Mouse (Mus musculus): ENCODE results near the gene Psen2. TPM values are rescaled to one million over a fixed set of nuclear protein-coding genes. Genes with fewer than 3 reads are reported as not detected.

The Psen2 gene
- total RNA-seq, 2 experiments from 2014 or later: 12.0 to 13.0 TPM

DNA sequence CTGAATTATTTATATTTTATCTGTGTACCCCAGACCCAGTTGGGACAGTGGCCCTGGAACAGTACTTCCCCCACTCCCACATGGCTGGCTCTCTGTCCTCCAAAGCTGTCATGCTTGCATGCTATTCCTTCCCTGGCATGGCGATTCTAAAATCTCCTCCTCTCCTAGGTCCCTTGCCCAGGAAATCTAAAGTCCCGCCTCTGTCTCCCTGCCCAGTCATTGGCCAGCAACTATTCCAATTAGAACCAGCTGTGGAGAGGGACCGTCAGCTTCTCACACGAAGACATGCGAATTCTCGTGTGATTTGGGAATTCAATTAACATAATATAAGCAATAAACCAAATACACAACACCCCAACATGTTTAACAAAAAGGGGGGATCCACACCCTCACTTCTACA, 19.3 kb upstream of the Psen2 start:
- DNase-seq: no peak
- intact Hi-C loops (cut with DNase I): no loop called here

DNA sequence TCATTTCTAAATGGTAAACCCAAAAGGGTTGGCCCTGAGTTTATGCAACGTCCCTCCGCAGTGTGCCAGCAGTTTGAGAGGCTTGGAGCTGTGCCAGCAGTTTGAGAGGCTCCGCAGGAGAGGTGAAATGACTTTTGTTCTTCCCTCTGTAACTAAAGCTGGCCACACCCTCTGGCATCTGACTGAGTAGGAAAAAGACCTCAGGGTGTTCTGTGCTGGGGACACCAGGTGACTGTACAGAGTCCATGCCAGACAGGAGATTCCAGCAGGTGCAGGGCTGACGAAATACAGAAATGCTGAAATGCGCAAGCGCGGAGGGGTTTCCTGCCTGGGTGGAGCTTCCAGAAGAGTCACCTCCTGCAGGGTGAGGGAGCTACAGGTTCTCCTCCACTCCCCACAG, 16.4 kb upstream of the Psen2 start:
- peak; percentile 71 to 80 for DNase-seq
- intact Hi-C loops (cut with DNase I): no loop called here

DNA sequence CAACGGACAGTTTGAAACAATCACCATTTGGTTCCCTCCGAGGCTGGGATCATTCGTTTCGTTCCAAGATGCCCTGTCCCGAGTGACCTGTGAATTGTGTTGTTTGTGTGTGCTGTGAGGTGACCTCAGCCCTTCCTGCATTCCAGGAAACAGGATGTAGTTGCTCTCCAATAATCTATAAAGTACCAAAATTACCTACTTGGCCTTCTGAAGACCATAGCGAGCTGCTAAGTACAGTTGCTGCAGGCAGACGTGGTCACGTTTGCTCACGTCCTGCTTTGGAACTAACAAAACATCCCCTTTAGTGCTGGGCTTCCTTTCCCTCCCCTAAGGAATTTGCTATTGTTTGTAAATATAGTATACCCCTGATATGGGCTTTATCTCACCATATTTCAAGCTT, 14.3 kb upstream of the Psen2 start:
- no peak for DNase-seq
- intact Hi-C loops (cut with DNase I): no loop called here

DNA sequence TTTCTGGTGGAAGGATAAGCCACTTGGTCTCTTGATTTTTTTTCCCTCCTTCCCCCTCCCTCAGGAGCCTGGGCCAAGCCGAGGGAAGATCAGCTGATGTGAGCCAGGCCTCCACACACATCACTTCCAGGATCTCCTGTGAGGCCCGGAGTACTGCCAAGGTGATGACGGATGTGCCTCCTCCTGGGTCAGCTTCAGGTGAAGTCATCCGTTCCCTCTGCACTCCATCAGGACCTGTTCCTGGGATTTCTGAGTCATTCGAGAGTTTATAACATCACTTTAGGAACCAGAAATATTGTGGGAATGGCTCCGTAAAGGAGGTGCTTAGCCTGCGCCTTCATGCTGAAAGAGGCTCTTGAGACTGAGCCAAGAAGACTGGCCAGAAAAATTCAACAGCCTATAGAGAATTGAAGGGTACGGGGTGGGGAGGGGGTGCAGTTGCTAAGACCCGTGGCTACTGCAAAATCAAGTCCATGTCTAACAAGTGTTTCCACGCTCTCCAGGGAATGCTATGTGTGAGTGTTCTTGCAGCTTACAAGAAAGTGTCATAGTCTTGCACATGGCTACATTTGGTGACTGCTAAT, 11.6 kb upstream of the Psen2 start:
- DNase-seq: peak in 1 of 2 experiments; percentile 37
- intact Hi-C loops (cut with DNase I): no loop called here

DNA sequence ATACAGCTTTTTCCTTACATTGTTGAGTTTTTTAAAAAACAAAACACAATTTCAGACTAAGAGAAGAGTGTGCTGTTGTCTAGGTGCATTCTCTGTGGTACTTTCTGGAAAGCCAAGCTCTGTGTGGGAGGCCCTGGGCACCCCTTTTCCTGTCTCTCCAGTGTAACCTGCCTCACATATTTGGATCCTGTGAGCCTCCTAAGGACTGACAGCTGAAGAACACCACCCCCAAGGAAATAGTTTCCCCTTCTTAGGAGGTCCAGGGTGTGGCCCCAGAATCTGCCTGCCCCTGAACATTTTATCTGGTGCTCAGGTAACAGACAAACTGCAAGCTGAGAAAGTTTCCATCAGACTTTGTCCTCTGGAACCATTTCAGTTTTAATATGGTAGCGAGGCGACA, 5.8 kb upstream of the Psen2 start:
- no peak for DNase-seq

DNA sequence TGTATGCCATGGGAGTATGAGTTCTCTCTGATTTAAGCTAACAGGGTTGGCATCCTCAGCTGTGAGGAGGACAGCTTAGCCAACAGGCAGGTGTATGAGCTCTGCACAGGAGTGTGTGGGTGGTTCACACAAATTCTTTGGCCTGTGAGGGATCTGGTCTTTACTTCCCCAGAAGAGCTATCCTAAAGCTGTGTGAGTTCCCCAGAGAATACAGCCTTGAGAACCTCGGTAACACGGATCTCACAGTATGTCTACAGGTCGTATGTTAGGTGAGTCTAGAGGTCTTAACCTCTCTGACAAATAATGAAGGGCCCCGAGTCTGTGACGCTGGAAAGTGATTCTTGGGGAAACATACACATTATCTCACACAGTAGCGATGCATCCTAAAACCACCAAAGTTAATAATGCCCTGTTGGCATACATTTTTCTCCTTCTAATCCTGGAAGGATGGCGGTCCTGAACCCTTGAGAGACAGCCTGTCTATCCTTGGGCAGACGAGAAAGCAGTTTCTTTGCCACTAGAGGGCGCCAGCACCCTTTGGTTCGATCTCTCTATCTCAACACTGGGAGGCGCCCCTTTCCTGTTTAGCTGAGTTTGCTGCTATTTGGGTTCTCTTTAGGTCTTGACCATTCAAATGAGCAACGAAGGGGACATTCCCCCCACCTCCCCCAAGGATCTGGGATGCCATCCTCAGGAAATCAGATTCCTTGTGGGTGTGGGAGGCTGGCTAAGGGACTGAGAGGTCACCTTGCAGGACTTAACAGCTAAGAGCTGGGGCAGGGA, 5.2 kb upstream of the Psen2 start:
- DNase-seq: peak; percentile 88 to 95
- intact Hi-C loops (cut with DNase I): loop anchor here (1.0 to 5.0 kb wide), 6 partner anchors 64 to 282 kb away; partner anchors contain the start of gene Stum

More for the DNA sequence above, 5.8 kb upstream of the Psen2 start:
- intact Hi-C loops (cut with DNase I): loop anchor here (2.0 to 5.0 kb wide), 5 partner anchors 64 to 282 kb away; partner anchors contain the start of gene Stum

DNA sequence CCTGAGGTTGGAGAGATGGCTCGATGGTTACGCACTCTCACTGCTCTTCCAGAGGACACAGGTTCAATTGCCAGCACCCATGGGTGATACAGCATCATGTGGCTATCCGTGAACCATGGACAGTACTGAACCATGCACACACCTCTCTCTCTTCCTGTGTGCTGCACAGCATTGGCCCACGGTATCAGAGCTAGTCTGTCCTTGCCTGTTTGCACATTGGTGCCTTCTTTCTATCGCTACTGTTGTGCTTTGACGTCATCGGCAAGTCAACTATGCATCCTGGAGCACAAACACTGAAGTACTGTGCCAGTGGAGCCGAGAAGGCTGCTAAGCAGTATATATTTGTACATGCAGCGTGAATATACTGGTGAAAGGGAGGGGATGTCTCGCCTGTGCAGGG, 3.9 kb upstream of the Psen2 start:
- intact Hi-C loops (cut with DNase I): loop anchor here (2.0 to 5.0 kb wide), 3 partner anchors 85 to 215 kb away; partner anchors contain the start of gene Stum
- DNase-seq: no peak

DNA sequence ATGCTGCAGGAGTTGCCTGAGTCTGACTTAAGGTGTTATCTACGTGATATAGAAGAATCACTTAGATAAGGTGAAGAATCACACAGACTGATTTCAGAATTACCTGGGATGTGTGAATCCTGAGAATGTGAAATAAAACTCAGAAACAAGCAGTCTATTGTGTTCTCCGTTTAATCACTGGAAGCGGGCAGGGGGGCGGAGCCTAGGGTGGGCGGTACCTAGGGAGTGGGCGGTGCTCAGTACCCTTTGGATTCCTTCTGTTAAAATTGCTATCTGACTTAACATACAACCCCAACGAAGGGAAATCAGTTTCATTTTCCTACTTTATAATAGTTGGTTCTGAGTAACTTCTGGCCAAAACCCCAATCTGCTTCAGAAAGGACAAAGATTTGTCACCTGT, 2.2 kb upstream of the Psen2 start:
- peak in 1 of 2 experiments; percentile 58 for DNase-seq
- intact Hi-C loops (cut with DNase I): loop anchor here (5.0 kb wide), 2 partner anchors 87 to 217 kb away; partner anchors contain the start of gene Stum

DNA sequence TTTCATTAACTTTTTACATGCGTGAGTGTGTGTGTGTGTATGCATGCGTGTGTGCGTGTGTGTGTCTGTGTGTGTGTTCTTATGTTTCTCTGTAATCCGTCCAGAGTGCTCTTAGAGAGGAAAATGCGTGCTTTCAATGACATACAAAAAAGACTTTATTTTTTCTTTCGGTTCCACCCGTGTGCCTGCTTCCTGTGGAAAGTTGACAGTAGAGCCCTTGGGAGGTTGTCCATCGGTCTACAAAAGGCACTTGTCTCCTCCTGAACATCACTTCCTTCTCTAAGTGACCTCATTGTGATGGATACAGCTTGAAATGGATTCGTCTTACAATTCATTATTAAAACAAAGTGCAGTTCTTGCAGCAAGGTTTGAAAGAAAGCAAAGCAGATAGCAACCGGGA, 1.6 kb upstream of the Psen2 start:
- intact Hi-C loops (cut with DNase I): loop anchor here (5.0 kb wide), 2 partner anchors 87 to 217 kb away; partner anchors contain the start of gene Stum
- no peak for DNase-seq

DNA sequence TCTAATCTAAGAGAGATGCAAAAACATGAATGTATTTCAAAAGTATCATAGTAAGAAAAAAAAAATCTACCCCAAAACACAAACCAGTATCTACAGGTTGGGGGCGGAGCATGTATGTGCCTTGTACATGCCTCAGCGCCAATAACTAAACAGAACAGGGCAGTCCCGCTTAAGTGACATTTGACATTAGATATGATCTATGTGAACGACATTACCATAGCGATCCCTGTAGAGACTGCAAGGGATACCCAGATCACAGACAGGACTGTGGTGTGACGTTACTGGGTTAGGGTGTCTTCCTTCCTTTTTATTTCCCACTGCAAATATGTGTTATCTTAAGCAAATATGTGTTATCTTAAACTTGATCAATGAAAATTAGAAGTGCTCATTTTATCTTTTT, 1.2 kb upstream of the Psen2 start:
- no peak for DNase-seq
- intact Hi-C loops (cut with DNase I): no loop called here

DNA sequence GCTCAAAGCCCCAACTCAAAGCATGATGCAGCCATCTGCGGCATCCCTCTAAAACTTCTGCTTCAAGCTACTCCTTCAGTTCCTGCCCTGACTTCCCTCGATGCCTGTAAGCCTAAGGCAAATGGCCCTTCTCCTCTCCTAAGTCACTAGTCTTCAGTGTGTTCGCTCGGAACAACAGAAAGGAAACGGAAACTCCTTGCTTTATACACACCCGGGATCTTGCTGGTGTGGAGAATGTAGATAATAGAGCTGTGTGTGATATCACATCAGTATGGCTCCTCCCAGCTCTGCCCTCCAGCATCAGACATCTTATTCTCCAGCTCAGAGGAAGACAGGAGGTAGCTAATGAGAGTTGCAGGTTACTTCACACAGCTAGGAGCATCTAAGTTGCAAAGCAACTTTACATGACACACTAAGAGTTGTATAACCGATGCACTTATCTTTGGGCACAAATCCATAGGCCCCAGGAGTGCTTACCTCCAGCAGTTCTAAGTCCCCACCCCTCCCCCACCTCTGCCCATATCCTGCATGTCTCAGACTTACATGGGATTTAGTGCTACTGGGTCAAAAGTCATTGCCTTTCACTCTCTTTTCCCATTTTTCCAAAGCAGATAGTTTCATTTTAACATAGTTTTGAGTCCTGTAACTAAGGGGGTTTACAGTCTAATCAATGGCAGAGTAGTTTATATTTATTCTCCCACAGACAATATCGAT, 1.2 kb downstream of the Psen2 start:
- no peak for DNase-seq
- intact Hi-C loops (cut with DNase I): no loop called here

DNA sequence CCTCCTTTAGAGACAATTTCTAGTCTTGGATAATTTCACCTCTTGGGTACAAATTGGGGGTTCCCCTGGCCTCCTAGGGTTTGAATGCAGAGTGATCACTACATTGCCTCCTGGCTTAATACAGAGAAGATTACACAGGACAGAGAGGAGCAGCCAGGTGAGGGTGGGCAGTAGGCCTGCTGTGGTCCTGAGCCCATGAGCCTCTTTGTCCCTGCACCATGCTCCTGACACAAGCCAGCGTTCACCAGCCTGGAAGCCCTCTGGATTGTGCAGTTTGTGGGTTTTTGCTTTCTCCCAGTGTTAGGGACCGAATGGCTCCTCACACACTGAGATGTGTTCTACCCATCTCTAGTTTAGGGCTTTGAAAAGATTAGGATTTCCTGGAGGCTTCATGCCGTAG, 1.8 kb downstream of the Psen2 start:
- no peak for DNase-seq
- intact Hi-C loops (cut with DNase I): no loop called here

DNA sequence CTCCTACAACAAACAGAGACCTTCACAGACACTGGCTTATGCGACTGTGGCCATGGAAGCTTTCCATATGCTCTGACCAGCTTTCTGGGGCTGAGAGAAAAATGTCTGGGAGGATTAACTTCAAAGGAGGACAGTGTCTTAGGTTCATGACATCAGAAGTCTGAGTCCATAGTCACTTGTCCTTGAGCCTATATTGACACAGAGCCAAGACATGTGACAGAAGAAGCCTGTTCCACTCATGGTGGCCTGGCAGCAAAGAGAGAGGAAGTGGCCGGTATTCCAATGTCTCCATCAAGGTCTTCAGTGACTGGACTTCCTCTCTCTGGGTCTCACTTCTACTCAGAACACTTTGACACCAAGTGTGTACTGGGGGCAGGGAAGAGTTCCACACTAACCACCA, 2.4 kb downstream of the Psen2 start:
- intact Hi-C loops (cut with DNase I): no loop called here
- no peak for DNase-seq

DNA sequence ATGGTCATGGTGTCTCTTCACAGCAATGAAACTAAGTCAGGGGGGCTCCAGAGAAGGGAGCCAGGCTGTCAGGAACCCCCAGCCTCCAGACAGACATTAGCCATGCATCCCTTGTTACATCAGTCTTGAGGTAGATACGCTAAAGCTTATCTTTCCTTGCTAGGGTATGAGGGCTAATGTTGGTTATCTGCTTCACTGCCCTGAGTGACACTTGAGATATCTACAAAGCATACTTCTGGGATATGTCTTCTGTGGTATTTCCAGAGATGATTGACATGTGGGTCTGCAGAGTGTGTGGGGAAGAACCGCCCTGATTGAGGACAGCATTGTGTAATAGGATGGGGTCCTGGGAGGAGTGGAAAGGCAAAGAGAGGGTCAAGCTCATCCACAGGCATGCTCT, 3.5 kb downstream of the Psen2 start:
- intact Hi-C loops (cut with DNase I): no loop called here

DNA sequence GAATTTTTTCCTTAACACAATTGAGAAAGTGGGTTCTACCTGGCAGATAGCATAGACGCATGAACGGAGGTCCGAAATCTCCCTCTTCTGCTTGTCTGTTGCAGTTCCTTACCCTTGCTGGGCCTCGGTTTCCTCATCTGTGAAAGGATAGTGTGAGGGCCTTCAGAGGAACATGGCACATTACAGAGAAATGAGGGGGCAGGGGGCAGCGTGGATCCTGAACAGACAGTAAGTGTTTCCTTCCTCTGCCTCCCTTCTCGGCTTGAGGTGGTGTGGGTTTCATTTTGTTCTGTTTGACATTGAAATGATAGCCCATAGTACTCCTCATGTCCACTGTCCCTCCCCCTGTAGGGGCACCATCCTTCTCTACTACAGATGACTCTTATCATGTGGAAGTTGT, 5.8 kb downstream of the Psen2 start:
- no peak for DNase-seq
- intact Hi-C loops (cut with DNase I): no loop called here

More for the DNA sequence above, 3.5 kb downstream of the Psen2 start:
- no peak for DNase-seq

DNA sequence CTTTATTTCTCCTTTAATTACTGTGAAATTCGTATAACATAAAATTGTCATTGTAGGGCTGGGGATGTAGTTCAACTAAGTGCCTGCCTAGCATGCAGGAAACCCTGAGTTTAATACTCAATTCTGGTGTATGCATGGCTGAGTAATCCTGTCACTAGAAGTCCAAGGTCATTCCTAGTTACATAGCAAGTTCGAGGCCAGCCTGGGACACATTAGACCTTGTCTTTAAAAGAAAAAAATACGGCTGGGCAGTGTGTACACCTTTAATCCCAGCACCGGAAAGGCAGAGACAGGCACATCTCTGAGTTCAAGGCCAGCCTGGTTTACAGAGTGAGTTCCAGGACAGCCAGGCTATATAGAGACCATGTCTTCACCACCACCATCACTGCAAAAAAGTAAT, 6.4 kb downstream of the Psen2 start:
- DNase-seq: no peak
- intact Hi-C loops (cut with DNase I): no loop called here

DNA sequence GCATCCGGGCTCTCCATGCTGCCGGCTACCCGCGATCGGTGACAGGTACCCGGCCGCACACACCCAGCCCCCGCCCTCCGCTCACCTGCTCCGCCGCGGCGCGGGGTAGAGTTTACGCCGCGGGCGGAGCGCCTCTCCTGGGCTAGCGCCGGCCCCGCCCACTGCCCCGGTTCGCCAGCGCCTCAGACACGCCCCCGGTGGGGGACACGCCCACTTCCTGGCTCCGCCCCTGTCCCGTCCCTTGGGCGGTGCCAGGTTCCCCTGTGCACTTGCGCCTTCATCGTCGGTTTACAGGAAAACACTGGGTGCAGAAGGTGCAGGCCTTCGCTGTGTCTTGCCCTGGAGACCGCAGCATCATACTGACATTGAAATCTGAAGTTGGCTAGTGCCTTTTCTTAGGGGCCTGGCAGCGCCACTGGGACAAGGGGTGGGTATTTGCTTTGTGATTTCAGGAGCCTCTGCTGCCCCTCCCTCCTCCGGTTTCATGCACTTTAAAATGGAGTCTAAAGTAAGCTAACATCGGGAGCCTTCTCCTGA, 7.0 kb downstream of the Psen2 start:
- DNase-seq: peak; percentile 99 to 100
- intact Hi-C loops (cut with DNase I): no loop called here

DNA sequence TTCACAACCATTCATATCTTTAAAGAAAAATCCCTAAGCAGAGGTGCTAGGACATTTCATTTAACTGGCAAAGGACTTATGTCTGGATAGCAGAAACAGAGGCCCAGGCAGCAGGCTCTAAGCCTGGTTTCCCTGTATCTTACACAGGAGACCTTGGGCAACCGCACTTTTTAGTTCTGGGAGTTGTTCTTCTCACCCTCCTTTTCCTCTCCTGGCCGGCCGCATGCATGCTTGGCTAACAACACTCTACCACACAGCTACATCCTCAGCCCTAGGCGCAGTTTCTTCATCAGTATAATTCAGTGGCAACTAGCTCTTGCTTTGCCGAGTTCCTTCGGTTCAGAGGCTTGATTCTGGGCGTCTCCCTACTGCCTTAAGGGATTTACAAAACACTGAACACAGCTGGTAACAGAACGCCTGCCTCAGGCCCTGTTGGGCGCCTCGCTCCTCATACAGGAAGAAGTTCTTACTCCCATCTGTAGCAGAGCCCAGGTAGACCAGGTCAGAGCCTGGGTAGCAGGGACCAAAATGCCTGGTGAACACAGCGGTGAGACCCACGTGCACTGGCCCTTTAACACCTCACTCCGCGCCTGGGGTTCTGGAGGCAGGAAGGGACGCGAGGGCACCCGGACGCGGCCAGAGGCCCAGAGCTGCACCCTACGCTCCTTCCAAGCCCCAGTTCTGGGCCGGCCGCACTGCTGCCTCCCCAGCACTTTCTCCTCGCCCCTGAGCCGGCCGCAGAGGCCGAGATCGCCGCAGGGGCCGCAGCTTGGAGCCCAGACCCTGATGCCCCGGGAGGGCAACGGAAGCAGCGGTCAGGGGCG, 7.7 kb downstream of the Psen2 start:
- intact Hi-C loops (cut with DNase I): no loop called here
- peak in 1 of 2 experiments; percentile 57 for DNase-seq

DNA sequence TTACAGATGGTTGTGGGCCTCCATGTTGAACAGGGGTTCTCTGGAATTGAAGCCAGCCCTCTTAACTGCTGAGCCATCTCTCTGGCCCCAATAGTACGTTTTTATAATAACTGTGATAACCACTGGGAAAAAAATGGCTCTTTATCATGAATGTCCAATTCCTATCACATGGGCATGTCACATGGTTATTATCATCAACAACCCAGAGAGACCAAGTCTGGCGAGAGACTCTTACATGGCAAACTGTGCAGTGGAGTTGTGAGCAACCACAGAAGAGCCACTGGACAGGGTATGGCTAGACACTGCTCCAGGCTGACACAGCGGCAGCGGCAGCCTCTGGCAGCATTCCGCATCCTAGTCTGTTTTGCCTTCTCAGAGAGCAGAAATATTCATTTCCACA, 8.9 kb downstream of the Psen2 start:
- intact Hi-C loops (cut with DNase I): no loop called here
- DNase-seq: no peak

DNA sequence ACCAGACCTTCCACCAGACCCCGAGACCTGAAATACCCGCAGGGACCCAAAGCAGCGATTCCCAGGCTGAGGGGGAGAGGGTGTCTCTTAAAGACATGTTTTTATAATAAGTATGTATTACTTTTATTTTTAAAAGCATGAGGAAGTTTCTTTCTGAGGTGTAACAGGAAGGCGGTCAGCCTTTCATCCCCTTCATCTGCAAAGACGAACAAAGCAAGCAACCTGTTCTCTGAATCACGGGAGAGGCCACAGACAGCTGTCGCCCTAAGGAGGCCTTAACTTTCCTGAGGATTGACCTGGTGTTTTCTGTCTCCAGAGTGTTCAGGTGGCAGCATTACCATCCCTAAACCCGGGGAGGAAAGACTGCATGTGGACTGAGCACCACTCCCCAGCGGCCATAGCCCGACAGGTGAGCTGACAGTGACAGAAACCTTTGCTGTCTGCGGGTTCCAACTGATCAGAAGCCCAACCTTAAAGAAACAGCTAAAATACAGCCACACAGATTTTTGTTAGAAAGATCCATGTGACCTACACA, 10.5 kb downstream of the Psen2 start:
- DNase-seq: no peak
- intact Hi-C loops (cut with DNase I): no loop called here
